Mouse (Mus musculus): Measurements from ENCODE around the gene Irak1bp1.

DNA sequence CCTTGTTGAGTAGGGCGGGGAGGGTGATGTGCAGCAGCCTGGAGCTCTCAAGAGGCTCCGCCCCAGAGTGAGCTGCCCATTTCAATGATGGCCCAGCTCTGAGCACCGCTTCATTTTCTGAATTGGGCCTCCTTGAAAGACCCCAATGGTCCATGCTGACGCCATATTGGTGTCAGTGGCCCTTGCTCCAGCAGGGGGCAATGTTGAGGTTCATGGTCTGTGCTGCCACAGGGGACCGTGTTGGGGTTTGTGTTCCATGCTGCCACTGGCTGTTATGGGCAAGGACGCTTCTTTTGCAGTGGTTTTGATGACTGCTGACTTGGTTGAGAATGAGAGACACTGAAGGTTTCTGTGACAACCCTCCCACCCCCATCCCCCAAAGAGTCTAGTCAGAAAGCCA is 2.9 kb upstream of the Irak1bp1 start:
- no peak for TF ChIP-seq POLR2A (IDR thresholded peaks at IDR 0.05; ENCODE audit: borderline replicate concordance, control insufficient read depth, low read depth, low read length)
- TF ChIP-seq CTCF (IDR thresholded peaks at IDR 0.05; ENCODE audit: control insufficient read depth, insufficient read depth, low read length) = no peak

All from bone marrow, adult 2 months (tissue).